Mouse (Mus musculus): Measurements from ENCODE around the gene Fxr2.

DNA sequence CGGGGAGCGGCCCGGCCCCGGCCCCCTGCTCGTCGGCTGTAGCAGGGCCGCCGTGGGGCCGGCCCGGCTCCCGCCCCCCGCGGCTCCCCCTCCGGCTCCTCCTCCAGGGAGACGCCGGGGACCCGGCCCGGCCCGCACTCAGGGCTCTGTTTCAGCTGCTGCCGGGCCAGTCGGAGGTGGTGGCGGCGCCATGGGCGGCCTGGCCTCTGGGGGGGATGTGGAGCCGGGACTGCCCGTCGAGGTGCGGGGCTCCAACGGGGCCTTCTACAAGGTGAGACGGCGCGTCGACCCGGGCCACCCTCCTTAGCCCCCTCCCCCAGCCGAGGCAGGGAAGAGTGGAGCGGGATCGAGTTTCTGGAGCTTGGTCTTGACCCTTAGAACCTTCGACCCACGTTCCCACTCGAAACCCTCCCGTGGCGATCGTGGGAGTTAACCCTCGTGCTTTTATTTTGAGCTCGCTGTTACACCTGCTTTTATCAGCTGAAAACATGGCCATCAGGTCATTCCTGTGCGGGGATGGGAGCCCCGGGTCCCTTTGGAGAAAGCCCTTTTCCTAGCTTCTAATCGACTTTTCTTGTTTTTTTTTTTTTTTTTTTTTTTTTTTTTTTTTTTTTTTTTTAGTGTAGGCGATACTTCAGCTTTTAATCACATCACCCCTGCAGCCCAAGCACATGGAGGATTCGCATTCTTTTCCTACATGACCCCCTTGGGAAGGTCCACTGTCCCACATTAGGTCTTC, 507 bp downstream of the Fxr2 start:
- TF ChIP-seq CTCF (IDR thresholded peaks at IDR 0.05; ENCODE audit: control insufficient read depth, insufficient read depth, low read length): no peak
- no peak for TF ChIP-seq POLR2A (IDR thresholded peaks at IDR 0.05; ENCODE audit: borderline replicate concordance, control insufficient read depth, low read depth, low read length)
